Mouse (Mus musculus): ENCODE measurements around the gene Spata16.

The Spata16 gene

DNA sequence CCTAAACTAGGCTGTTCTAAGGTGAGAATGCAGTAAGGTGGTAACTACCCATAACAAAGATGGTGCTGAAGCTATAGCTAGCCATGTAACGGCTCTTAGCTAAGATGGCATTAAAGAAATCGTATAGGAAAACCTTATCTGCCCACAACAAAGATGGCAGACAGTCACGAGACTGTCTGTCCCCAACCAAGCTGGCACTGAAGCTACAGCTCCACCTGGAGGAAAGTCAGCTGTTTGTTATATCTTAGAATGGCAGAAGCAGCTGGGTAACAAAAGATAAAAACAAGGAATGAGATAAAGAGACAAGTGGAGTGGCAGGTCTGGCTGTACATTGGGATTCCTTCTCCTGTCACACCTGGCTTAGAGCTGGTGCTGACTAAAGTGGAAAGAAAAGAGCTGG lies 333.1 kb downstream of the Spata16 start:
- DNase-seq (ENCODE audit: low spot score in 2 of 2): no peak

DNA sequence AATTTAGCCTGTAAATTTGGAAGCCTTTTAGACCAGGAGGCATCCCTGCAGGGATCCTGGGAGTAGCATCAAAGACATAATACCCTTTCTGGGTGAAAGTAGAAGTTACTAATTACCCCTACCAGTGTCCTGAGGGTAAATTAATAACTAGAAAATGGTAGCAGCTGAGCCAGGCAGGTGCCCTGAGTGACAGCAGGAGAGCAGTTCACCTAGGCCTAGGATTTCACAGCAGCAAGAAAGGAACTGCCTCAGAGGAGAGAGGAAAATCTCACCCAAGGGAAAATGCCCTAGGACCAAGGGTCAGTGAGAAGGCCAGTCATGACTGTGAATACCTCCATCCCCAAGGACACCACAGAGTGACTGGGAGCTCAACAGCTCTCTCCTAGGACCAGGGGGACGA lies 333.9 kb downstream of the Spata16 start:
- DNase-seq (ENCODE audit: low spot score in 2 of 2): no peak

- DNase-seq (ENCODE audit: low spot score in 2 of 2): no peak
Observed at GRCm38 (mm10) chr3:26972105-26972504, 334.7 kb downstream of the Spata16 start.

- no peak for DNase-seq (ENCODE audit: low spot score in 2 of 2)
Observed at GRCm38 (mm10) chr3:26979603-26980002, 342.2 kb downstream of the Spata16 start.

GRCm38 (mm10) chr3:26980371-26980770 lies 343.0 kb downstream of the Spata16 start:
- DNase-seq (ENCODE audit: low spot score in 2 of 2): no peak

- no peak for DNase-seq (ENCODE audit: low spot score in 2 of 2)
Observed at GRCm38 (mm10) chr3:26981979-26982623, 344.7 kb downstream of the Spata16 start.

GRCm38 (mm10) chr3:26983749-26984148 lies 346.3 kb downstream of the Spata16 start:
- DNase-seq (ENCODE audit: low spot score in 2 of 2): no peak

DNA sequence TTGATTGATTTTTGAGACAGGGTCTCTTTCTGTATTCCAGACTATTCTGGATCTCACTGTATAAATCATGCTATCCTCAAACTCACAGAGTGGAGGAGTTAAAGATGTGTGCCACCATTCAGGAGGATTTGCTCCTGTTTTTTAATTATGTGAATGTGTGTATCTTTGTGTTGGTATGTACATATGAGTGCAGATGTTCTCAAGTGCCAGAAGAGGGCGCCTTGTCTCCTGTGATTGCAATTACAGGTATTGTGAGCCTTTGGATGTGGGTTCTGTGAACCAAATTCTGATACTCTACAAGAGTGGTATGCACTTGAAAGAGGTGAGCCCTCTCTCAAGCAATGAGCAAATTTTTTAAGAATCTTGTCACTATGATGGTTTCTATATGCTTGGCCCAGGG lies 369.4 kb downstream of the Spata16 start:
- no peak for DNase-seq (ENCODE audit: low spot score in 2 of 2)

DNA sequence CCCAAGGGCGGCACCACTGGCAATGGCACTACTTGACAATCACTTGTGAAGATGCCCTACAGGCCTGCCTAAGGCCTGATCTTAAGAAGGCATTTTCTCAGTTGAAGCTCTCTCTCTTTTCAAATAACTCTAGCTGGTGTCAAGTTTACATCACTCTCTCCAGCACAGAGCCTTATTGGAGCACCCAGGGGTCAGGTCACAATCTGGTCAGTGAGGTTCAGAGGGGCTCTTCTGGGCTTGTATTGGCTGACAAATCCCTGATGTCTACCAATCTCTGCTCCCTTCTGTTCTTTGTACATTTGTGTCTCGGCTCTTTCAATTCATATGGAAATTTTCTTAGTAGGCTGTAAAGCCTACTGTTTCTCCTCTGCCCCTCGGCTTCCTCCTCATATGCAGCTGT lies 390.5 kb downstream of the Spata16 start:
- DNase-seq (ENCODE audit: low spot score in 2 of 2): no peak

DNA sequence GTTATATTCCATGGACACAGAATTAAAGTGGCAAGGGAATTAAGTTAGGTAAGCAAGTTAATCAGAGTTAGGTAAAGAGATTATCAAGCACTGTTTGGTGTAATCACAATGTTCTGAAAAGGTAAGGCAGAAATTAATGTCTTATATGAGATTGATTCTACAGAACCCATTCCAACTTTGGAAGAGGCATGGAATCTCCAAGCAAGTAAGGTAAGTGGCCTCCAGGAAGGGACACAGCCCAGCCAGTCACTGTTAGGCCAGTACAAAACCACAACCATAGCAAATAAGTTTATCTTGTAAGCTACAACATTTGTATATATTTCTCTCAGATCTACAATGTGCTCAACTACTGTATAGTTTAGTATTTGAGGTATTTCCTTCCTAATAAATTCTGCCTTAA lies 391.1 kb downstream of the Spata16 start:
- DNase-seq (ENCODE audit: low spot score in 2 of 2): no peak

DNA sequence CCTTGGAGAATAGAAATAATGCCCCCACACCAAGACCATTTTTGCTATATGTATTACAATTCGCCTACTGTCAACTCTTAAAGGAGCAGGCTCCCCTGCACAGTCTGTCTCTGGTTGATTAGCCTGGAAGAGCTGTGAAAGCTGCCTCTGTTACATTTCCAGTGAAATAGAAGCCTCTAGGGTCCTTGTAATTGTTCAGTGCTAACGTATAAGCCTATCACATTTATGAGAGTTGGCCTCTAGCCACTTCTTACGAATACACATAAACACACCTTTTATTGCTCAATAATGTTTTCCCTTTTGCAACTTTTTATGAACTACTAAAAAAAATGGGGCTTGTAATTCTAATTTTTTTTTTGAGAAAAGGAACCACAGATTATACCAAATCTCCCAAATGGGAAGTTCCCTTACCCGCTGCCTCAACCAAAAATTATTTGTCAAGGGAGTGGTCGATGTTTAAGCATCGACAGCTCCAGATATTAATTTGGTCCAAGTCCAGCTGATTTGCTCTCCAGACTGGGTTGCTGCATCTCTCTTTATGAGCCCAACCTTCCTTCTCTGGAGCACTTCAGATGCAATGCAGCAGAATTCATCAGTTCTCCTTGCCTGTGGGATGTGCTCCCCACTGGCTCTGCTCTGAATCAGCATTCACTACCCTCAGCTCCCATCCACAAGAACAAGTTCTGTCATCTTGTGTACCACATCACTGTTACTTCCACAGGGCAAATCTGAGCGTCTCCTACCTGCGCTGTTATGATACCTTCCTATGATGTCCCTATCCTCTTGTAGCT lies 392.8 kb downstream of the Spata16 start:
- no peak for DNase-seq (ENCODE audit: low spot score in 2 of 2)
